Mouse (Mus musculus) cerebellum, postnatal 10 days (tissue): Measurements from ENCODE around the gene Spin2d.
"Not testable (repeated sequence)": the region's sequence is repeated elsewhere in the genome, so short reads cannot be mapped to it uniquely, and the experiment has no call there.

ENCODE experiments used
- DNase-seq, 2 experiments: peaks; one replicate each; pipeline ENCODE4 v3.0.0; 2021; ENCODE audit warnings: mixed read lengths in 2 of 2

The Spin2d gene

DNA sequence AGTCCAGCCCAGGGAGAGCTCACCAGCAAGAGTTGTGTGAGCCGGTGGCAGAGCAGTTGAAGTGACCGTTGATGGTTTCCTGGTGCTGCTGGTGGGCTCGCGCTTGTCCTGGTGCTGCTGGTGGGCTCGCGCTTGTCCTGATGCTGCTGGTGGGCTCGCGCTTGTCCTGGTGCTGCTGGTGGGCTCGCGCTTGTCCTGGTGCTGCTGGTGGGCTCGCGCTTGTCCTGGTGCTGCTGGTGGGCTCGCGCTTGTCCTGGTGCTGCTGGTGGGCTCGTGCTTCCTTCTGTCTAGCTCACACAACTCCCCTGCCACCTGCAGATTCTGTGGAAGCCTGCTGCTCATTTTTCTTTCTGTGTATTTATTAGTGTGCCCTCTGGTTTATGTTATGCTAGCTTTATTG lies at the start of gene Spin2d:
Gene Spin2d, minus strand, starts transcription at position 101 of the 400 bp plus-strand sequence.
- not testable (repeated sequence) for DNase-seq

DNA sequence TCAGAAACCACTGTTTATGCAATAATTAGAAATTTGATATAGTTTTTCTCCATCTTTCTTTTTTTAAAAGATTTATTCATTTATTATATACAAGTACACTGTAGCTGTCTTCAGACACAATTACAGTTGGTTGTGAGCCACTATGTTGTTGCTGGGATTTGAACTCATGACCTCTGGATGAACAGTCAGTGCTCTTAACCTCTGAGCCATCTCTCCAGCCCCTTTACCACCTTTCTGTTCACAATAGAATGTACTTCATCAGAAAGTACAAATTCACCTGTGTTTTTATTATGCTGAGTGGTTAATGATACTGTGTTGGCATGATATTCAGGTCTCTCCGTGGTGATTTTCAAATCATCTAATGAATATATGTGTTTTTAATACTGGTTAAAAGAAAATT lies 48.6 kb upstream of the Spin2d start:
- no peak for DNase-seq

DNA sequence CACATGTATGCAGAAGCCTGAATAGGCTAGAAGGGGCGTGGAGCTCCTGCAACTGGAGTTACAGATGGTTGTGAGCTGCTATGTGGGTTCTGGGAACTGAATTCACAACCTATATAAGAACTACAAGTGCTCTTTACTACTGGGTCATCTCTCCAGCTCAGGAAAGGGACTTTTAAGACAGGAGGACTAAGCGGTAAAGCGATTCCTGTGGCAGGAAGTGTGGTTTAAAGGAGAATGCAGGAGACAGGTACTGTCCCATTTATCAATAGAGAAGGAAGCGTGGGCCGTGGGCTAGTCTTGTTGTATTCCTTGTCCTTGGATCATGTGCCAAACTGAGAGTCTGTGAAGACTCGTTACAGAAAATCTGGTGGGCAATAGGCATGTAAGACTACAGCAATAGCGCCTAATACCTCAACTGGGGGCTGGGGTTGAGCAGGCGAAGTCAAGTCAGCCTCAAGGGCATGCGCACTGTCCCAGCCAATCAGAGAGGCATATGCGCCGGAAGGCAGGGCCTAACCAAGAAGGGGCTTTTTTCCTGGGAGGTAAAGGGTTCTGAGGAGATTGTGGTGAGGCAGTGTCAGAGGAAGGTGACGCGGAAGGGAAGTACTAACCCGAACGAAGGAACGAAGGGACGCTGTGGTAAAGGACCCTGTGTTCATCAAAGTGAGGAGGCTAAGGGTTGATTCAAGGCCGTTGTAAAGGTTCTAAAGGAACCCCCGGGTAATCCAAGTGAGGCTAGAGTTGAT lies 37.2 kb upstream of the Spin2d start, which contains the start of gene Xlr4b:
Gene Xlr4b, plus strand, starts transcription at position 515 of the 746 bp plus-strand sequence.
- DNase-seq, result not testable (repeated sequence)

DNA sequence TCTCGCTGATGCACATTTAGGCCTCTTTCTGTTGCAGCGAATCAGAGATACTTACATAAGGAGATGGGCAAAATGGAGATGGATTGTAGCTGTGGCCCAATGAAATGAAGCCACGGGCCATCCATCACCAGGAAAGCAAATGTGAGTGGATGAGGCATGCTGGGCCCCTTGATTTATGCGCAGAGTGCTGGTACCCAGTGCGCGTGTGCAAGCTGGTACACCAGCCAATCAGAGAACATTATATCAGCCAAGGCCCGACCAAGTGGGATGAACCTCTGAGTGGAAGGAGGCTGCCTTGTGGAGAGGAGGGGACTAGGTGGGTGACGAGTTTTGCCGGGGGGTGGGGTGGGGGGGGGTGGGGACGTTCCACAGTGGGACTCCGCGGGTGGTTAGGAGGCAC lies 15.1 kb upstream of the Spin2d start, which contains the start of gene Xlr3b:
Gene Xlr3b, plus strand, starts transcription at position 274 of the 400 bp plus-strand sequence.
- peak in 1 of 2 experiments; percentile 11 for DNase-seq

DNA sequence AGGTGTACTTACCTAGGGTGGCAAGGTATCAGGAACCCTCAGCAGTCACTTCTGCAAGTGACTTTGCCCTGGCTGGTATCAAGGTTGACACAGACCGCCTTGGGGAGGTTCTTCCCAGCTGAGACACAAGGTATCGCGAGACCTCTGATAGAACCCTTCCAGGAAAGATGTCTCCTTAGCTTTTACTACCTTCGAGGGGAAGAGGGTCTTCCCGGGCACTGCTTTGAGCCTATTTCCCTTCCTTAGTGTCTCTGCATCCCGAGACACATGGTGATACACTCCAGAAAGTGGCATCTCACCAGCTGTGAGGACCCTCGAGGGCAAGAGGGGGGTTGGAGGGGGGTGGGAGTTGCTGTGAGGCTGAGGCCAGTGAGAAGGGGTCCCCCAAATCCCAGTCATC lies 27.4 kb downstream of the Spin2d start, which contains the start of gene DXBay18:
Gene DXBay18, minus strand, starts transcription at position 101 of the 400 bp plus-strand sequence.
- not testable (repeated sequence) for DNase-seq

DNA sequence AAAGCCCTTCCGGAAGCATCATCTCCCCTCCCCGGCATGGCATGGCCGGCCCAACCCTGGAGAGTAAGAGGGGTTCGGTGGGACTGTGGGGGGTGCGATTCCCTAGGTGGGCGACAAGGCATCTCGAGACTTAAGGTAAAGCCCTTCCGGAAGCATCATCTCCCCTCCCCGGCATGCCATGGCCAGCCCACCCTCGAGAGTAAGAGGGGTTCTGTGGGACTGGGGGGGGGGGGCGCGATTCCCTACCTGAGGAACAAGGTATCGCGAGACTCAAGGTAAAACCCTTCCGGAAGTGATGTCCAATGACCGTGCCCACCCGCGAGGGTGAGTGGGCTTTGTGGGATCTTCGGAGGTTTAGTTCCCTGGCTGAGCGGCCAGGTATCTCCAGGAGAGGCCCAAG lies 28.3 kb downstream of the Spin2d start, which contains the start of gene Xlr5b:
Gene Xlr5b, plus strand, starts transcription at position 301 of the 400 bp plus-strand sequence.
- DNase-seq, result not testable (repeated sequence)

DNA sequence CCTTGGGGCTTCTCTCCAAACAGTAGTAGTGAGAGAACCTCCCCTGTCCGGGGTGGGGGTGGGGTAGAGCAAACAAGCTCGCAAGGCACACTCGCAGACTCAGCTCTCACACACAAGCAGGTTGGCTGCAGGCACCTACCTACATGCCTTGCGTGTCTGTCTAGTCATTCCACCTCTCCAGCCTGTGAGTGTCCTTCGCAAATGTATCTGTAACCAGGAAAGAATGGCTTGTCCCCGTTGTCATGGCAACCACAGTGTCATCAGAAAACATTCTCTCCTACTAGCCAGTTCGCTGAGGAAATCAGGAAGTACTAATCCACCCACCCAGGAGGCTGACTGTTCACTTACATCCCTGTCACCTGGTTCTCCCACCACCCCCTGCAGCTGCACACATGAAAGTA lies 33.6 kb downstream of the Spin2d start:
- not testable (repeated sequence) for DNase-seq
